Mouse (Mus musculus) ES-Bruce4 (cell line): ENCODE measurements around the gene Oas1h. TPM values are rescaled to one million over a fixed set of nuclear protein-coding genes. Genes with fewer than 3 reads are reported as not detected.
A peak's percentile ranks its signal among the peaks of the same experiment; 100 is the strongest.
"Not testable (repeated sequence)": the region's sequence is repeated elsewhere in the genome, so short reads cannot be mapped to it uniquely, and the experiment has no call there.

Experiments
- H3K27ac ChIP-seq: 2 replicates; pipeline ENCODE4 v1.5.1; 2012; ENCODE audit warnings: low read length, inconsistent platforms; ENCODE audit not compliant: insufficient read depth
- H3K27me3 ChIP-seq: 2 replicates; pipeline ENCODE4 v1.6.1; 2012; ENCODE audit warnings: mild to moderate bottlenecking, low read length, inconsistent platforms; ENCODE audit not compliant: control insufficient read depth, poor library complexity, insufficient read depth, severe bottlenecking
- H3K36me3 ChIP-seq: 2 replicates; pipeline ENCODE4 v1.6.1; 2012; ENCODE audit warnings: inconsistent platforms, mild to moderate bottlenecking, low read length, moderate library complexity; ENCODE audit not compliant: control insufficient read depth, poor library complexity, insufficient read depth, severe bottlenecking
- H3K4me1 ChIP-seq: one replicate; pipeline ENCODE4 v1.8.1; 2011; ENCODE audit warnings: low read length; ENCODE audit not compliant: control insufficient read depth, insufficient read depth
- H3K4me3 ChIP-seq: 2 replicates; pipeline ENCODE4 v1.5.1; 2011; ENCODE audit warnings: low read depth, mild to moderate bottlenecking, low read length
- H3K9ac ChIP-seq: 2 replicates; pipeline ENCODE4 v1.6.1; 2012; ENCODE audit warnings: low read depth, mild to moderate bottlenecking, inconsistent platforms; ENCODE audit not compliant: poor library complexity, severe bottlenecking
- H3K9me3 ChIP-seq: replicated peaks from 2 replicates; pipeline ENCODE4 v1.6.1; 2012; ENCODE audit warnings: mild to moderate bottlenecking, low read length, inconsistent platforms; ENCODE audit not compliant: control insufficient read depth, poor library complexity, insufficient read depth, severe bottlenecking
- CTCF ChIP-seq: IDR thresholded peaks from one replicate; pipeline ENCODE4 v1.8.1; 2011; ENCODE audit warnings: low read depth, low read length
- EP300 ChIP-seq: IDR thresholded peaks from 2 replicates; pipeline ENCODE4 v1.6.1; 2011; ENCODE audit warnings: low read depth, low read length; ENCODE audit not compliant: insufficient read depth
- POLR2A ChIP-seq: IDR thresholded peaks from one replicate; pipeline ENCODE4 v1.8.1; 2011; ENCODE audit warnings: low read length; ENCODE audit not compliant: insufficient read depth
- polyA plus RNA-seq: library from polyadenylated mRNA; stranded (reverse); fragments of >200 nt; gene quantifications from 2 replicates; pipeline ENCODE4 v1.2.4, GENCODE M21; 2011; ENCODE audit warnings: low read depth; ENCODE audit not compliant: missing spikeins, insufficient read depth, insufficient read length

Gene Oas1h
- polyA plus RNA-seq, 1 experiment, result not detected

DNA sequence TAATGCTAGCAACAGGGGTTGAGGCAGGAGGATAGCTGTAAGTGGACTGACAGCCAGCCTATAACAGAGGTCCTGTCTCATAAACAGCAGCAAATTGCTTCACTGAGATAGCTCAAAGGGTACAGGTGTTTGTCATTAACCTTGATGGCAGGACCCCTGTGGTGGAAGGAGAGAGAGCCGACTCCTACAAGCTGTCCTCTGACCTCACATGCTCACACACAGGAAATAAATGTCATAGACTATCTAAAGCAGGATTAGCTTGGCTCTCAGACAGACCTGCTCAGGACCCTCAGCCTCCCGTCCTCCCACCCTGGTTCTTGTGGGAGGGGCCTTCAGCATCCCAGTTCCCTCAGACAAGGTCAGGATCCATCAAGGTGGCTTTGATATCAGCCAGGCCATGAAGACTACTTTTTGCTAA lies 31.0 kb downstream of the Oas1h start:
- H3K9ac ChIP-seq, result no peak overlapping the region
- no peaks in the 10 kb centered on the region for H3K27me3 ChIP-seq
- H3K4me1 ChIP-seq, result no peaks in the 10 kb centered on the region
- no peak overlapping the region for H3K27ac ChIP-seq
- no peak overlapping the region for H3K4me3 ChIP-seq
- H3K36me3 ChIP-seq, result no peaks in the 10 kb centered on the region
- peaks cover 14% of the 10 kb centered on the region for H3K9me3 ChIP-seq
- TF ChIP-seq EP300, result no peak
- no peak for TF ChIP-seq POLR2A
- no peak for TF ChIP-seq CTCF

DNA sequence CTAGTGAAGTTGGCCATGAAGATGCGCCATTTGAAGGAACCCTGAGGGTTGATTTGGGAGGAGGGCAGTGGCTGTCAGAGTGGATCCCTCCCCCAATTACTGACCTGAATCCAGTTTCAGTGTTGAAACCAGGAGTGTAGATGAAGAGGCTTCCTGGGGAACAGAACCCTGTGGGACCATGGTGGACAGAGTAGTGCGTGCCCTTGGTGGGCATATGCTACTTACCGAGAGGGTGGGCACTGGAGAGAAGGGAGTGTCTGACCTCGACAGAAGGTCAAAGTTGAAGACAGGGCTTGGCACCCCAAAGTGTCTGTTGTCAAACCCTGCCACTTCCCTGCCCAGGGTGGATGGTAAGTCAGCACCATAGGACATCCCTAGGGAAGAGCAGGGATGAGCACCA lies 32.6 kb downstream of the Oas1h start:
- H3K9ac ChIP-seq, H3K4me1 ChIP-seq, H3K36me3 ChIP-seq, H3K27me3 ChIP-seq, H3K4me3 ChIP-seq: not testable (repeated sequence)
- Histone ChIP-seq H3K9me3 (peaks cover 14% of the 10 kb centered on the region), H3K27ac (peak overlapping the region; percentile 56)

GRCm38 (mm10) chr5:120894692-120895091 lies 33.5 kb downstream of the Oas1h start:
- not testable (repeated sequence) for H3K4me1 ChIP-seq, H3K9ac ChIP-seq, H3K4me3 ChIP-seq, H3K36me3 ChIP-seq, H3K27ac ChIP-seq, H3K27me3 ChIP-seq
- H3K9me3 ChIP-seq, result peaks cover 14% of the 10 kb centered on the region

- no peak overlapping the region for H3K9ac ChIP-seq
Observed at GRCm38 (mm10) chr5:120895231-120895900, 34.1 kb downstream of the Oas1h start.

DNA sequence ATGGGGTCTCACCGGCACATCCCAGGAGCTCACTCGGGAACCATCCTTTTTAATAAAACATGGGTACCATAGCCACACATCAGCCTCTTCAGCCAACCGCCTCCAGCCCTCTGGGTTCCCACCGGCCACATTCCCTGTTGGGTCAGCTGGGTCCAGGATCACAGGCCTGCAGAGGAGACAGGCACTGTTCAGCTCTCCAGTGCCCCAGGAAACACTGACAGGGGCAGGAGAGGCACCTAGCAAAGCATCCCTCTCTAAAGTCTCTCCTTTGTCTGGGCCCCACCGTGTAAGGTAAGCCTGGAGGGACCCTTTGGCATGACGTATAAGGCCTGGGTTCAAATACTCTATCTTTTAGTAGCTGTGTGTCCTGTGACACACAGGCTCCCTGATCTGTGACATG lies 37.1 kb downstream of the Oas1h start:
- Histone ChIP-seq H3K36me3 (no peaks in the 10 kb centered on the region), H3K27ac (no peak overlapping the region), H3K9ac (no peak overlapping the region), H3K9me3 (peaks cover under 1% of the 10 kb centered on the region; the same call in 1 of the 2 replicates), H3K4me3 (no peak overlapping the region), H3K4me1 (no peaks in the 10 kb centered on the region), H3K27me3 (no peaks in the 10 kb centered on the region)
- TF ChIP-seq EP300, result no peak
- TF ChIP-seq POLR2A, result no peak
- TF ChIP-seq CTCF, result no peak

More at GRCm38 (mm10) chr5:120895231-120895900, 34.1 kb downstream of the Oas1h start:
- Histone ChIP-seq H3K4me3 (no peak overlapping the region), H3K27me3 (no peaks in the 10 kb centered on the region), H3K4me1 (no peaks in the 10 kb centered on the region), H3K36me3 (no peaks in the 10 kb centered on the region), H3K9me3 (peaks cover 14% of the 10 kb centered on the region), H3K27ac (peak overlapping the region; percentile 76)
- TF ChIP-seq POLR2A, result no peak
- no peak for TF ChIP-seq CTCF
- no peak for TF ChIP-seq EP300

DNA sequence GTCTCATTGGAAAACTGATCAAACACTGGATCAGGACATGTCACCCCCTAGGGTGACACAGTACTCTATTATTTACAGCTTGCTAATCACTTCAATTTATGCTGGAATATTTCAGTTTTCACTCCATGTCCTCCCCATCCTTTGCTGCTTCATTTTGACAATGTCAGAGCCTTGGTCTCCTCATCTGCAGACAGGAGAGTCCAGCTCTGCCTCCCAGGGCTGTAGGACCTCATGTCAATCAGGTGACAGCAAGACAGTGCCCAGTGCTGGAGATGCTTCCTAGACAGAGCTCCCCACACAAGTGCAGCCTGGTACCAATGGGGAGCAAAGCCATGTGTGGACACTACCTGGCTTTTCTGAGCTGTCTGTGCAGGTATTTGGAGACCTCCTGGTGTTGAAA lies 37.5 kb downstream of the Oas1h start:
- Histone ChIP-seq H3K27ac (no peak overlapping the region), H3K4me3 (no peak overlapping the region), H3K27me3 (no peaks in the 10 kb centered on the region), H3K9ac (no peak overlapping the region), H3K36me3 (no peaks in the 10 kb centered on the region), H3K4me1 (no peaks in the 10 kb centered on the region), H3K9me3 (no peaks in the 10 kb centered on the region)
- TF ChIP-seq POLR2A (no peak), CTCF (no peak), EP300 (no peak)

- no peak overlapping the region for H3K27ac ChIP-seq
Observed at GRCm38 (mm10) chr5:120900666-120901065, 39.4 kb downstream of the Oas1h start.

More at GRCm38 (mm10) chr5:120900666-120901065, 39.4 kb downstream of the Oas1h start:
- H3K27me3 ChIP-seq, result no peaks in the 10 kb centered on the region
- no peaks in the 10 kb centered on the region for H3K9me3 ChIP-seq
- no peak overlapping the region for H3K4me3 ChIP-seq
- no peaks in the 10 kb centered on the region for H3K4me1 ChIP-seq
- H3K36me3 ChIP-seq, result no peaks in the 10 kb centered on the region
- no peak overlapping the region for H3K9ac ChIP-seq
- TF ChIP-seq POLR2A, result no peak
- TF ChIP-seq EP300, result no peak
- TF ChIP-seq CTCF, result no peak
